Mouse (Mus musculus): Measurements from ENCODE around the gene Pvr. TPM values are rescaled to one million over a fixed set of nuclear protein-coding genes. Genes with fewer than 3 reads are reported as not detected.

Gene Pvr
- polyA plus RNA-seq, 1 experiment from 2014 or later = 10.8 TPM

GRCm38 (mm10) chr7:19865246-19866036, 55.5 kb downstream of the Pvr start:
- no peaks in the 10 kb centered on the region for H3K36me3 ChIP-seq (ENCODE audit: control insufficient read depth, insufficient read depth, low read length)
- H3K27me3 ChIP-seq (ENCODE audit: control insufficient read depth, insufficient read depth, low read length) = no peaks in the 10 kb centered on the region
- H3K9ac ChIP-seq (ENCODE audit: low read depth, low read length) = no peak overlapping the region
- H3K4me3 ChIP-seq (ENCODE audit: low read length) = no peak overlapping the region
- H3K4me1 ChIP-seq (ENCODE audit: control insufficient read depth, insufficient read depth, low read length) = no peaks in the 10 kb centered on the region
- no peak overlapping the region for H3K27ac ChIP-seq (ENCODE audit: low read depth, low read length)
- no peak for ATAC-seq (ENCODE audit: low FRiP score, low TSS enrichment)
- WGBS = 80% methylated on average over 8 of the region's 8 CpGs
- no peaks in the 10 kb centered on the region for H3K9me3 ChIP-seq (ENCODE audit: control insufficient read depth, low read length)
- no peak overlapping the region for H3K4me2 ChIP-seq (replicated peaks; ENCODE audit: low read depth, low read length)

- no peak for ATAC-seq (ENCODE audit: low FRiP score, low TSS enrichment)
- WGBS = 35% methylated on average over 2 of the region's 2 CpGs
- H3K4me1 ChIP-seq (ENCODE audit: control insufficient read depth, insufficient read depth, low read length) = no peaks in the 10 kb centered on the region
- no peaks in the 10 kb centered on the region for H3K36me3 ChIP-seq (ENCODE audit: control insufficient read depth, insufficient read depth, low read length)
- no peak overlapping the region for H3K4me3 ChIP-seq (ENCODE audit: low read length)
- H3K27me3 ChIP-seq (ENCODE audit: control insufficient read depth, insufficient read depth, low read length) = no peaks in the 10 kb centered on the region
- H3K27ac ChIP-seq (ENCODE audit: low read depth, low read length) = no peak overlapping the region
- H3K4me2 ChIP-seq (replicated peaks; ENCODE audit: low read depth, low read length) = no peak overlapping the region
- no peaks in the 10 kb centered on the region for H3K9me3 ChIP-seq (ENCODE audit: control insufficient read depth, low read length)
- no peak overlapping the region for H3K9ac ChIP-seq (ENCODE audit: low read depth, low read length)
These were observed 56.7 kb downstream of the Pvr start for GRCm38 (mm10) chr7:19864241-19864640.

- H3K9ac ChIP-seq (ENCODE audit: low read depth, low read length) = no peak within 1 kb of the TSS
- no peaks in the 10 kb centered on the region for H3K4me1 ChIP-seq (ENCODE audit: control insufficient read depth, insufficient read depth, low read length)
- H3K4me2 ChIP-seq (replicated peaks; ENCODE audit: low read depth, low read length) = no peak within 1 kb of the TSS
- WGBS = 78% methylated on average over 9 of the region's 9 CpGs
- H3K4me3 ChIP-seq (ENCODE audit: low read length) = no peak within 1 kb of the TSS
- no peak within 1 kb of the TSS for H3K27ac ChIP-seq (ENCODE audit: low read depth, low read length)
- H3K27me3 ChIP-seq (ENCODE audit: control insufficient read depth, insufficient read depth, low read length) = no peaks in the 10 kb centered on the region; the same call in 1 of the 2 replicates
- no peaks in the 10 kb centered on the region for H3K36me3 ChIP-seq (ENCODE audit: control insufficient read depth, insufficient read depth, low read length)
- H3K9me3 ChIP-seq (ENCODE audit: control insufficient read depth, low read length) = no peaks in the 10 kb centered on the region
- ATAC-seq (ENCODE audit: low FRiP score, low TSS enrichment) = no peak
These were observed 59.8 kb downstream of the Pvr start, which contains the start of gene Ceacam16 for GRCm38 (mm10) chr7:19861199-19861598. TSS of gene Ceacam16 (minus strand) at chr7:19861299.

- no peaks in the 10 kb centered on the region for H3K4me1 ChIP-seq (ENCODE audit: control insufficient read depth, insufficient read depth, low read length)
- WGBS = 72% methylated on average over 10 of the region's 10 CpGs
- no peak for ATAC-seq (ENCODE audit: low FRiP score, low TSS enrichment)
- H3K27me3 ChIP-seq (ENCODE audit: control insufficient read depth, insufficient read depth, low read length) = no peaks in the 10 kb centered on the region; the same call in 1 of the 2 replicates
- H3K4me3 ChIP-seq (ENCODE audit: low read length) = no peak overlapping the region
- H3K27ac ChIP-seq (ENCODE audit: low read depth, low read length) = no peak overlapping the region
- no peaks in the 10 kb centered on the region for H3K36me3 ChIP-seq (ENCODE audit: control insufficient read depth, insufficient read depth, low read length)
- H3K4me2 ChIP-seq (replicated peaks; ENCODE audit: low read depth, low read length) = no peak overlapping the region
- H3K9me3 ChIP-seq (ENCODE audit: control insufficient read depth, low read length) = no peaks in the 10 kb centered on the region
- no peak overlapping the region for H3K9ac ChIP-seq (ENCODE audit: low read depth, low read length)
These were observed 61.2 kb downstream of the Pvr start for GRCm38 (mm10) chr7:19859740-19860139.

GRCm38 (mm10) chr7:19856283-19856682, 64.7 kb downstream of the Pvr start:
- H3K9ac ChIP-seq (ENCODE audit: low read depth, low read length) = no peak overlapping the region
- H3K36me3 ChIP-seq (ENCODE audit: control insufficient read depth, insufficient read depth, low read length) = no peaks in the 10 kb centered on the region
- H3K9me3 ChIP-seq (ENCODE audit: control insufficient read depth, low read length) = no peaks in the 10 kb centered on the region
- peaks cover 11% of the 10 kb centered on the region for H3K27me3 ChIP-seq (ENCODE audit: control insufficient read depth, insufficient read depth, low read length)
- 91% methylated on average over 6 of the region's 6 CpGs for WGBS
- no peak for ATAC-seq (ENCODE audit: low FRiP score, low TSS enrichment)
- H3K4me2 ChIP-seq (replicated peaks; ENCODE audit: low read depth, low read length) = no peak overlapping the region
- H3K4me3 ChIP-seq (ENCODE audit: low read length) = no peak overlapping the region
- no peaks in the 10 kb centered on the region for H3K4me1 ChIP-seq (ENCODE audit: control insufficient read depth, insufficient read depth, low read length)
- H3K27ac ChIP-seq (ENCODE audit: low read depth, low read length) = no peak overlapping the region

GRCm38 (mm10) chr7:19855663-19856062, 65.3 kb downstream of the Pvr start:
- ATAC-seq (ENCODE audit: low FRiP score, low TSS enrichment) = no peak
- H3K27ac ChIP-seq (ENCODE audit: low read depth, low read length) = no peak overlapping the region
- H3K4me3 ChIP-seq (ENCODE audit: low read length) = no peak overlapping the region
- no peak overlapping the region for H3K4me2 ChIP-seq (replicated peaks; ENCODE audit: low read depth, low read length)
- H3K9me3 ChIP-seq (ENCODE audit: control insufficient read depth, low read length) = no peaks in the 10 kb centered on the region
- H3K36me3 ChIP-seq (ENCODE audit: control insufficient read depth, insufficient read depth, low read length) = no peaks in the 10 kb centered on the region
- WGBS = 86% methylated on average over 5 of the region's 5 CpGs
- H3K9ac ChIP-seq (ENCODE audit: low read depth, low read length) = no peak overlapping the region
- H3K4me1 ChIP-seq (ENCODE audit: control insufficient read depth, insufficient read depth, low read length) = no peaks in the 10 kb centered on the region
- H3K27me3 ChIP-seq (ENCODE audit: control insufficient read depth, insufficient read depth, low read length) = peaks cover 11% of the 10 kb centered on the region

Other genes starting within 250 kb of the Pvr start
- 1.0 and 1.2 TPM in 2 replicates for gene Apoc2, start 243.2 kb downstream of the Pvr start, polyA plus RNA-seq (2014; fragmentation: Nextera tagmentation; extraction: Ambion mirVana)
- not detected in 2 replicates for gene Gm44805, start 239.7 kb downstream of the Pvr start, polyA plus RNA-seq (2014; fragmentation: Nextera tagmentation; extraction: Ambion mirVana)
- gene Apoc4, start 239.7 kb downstream of the Pvr start, polyA plus RNA-seq (2014; fragmentation: Nextera tagmentation; extraction: Ambion mirVana) = 0.81 TPM in 1 of 2 replicates, not detected in the other
- 8.4 and 13.1 TPM in 2 replicates for gene Apoc1, start 228.5 kb downstream of the Pvr start, polyA plus RNA-seq (2014; fragmentation: Nextera tagmentation; extraction: Ambion mirVana)
- gene Apoe, start 222.0 kb downstream of the Pvr start, polyA plus RNA-seq (2014; fragmentation: Nextera tagmentation; extraction: Ambion mirVana) = 175 and 184 TPM in 2 replicates
- gene Tomm40, start 205.7 kb downstream of the Pvr start, polyA plus RNA-seq (2014; fragmentation: Nextera tagmentation; extraction: Ambion mirVana) = 159 and 177 TPM in 2 replicates
- gene Nectin2, start 170.7 kb downstream of the Pvr start, polyA plus RNA-seq (2014; fragmentation: Nextera tagmentation; extraction: Ambion mirVana) = 106 and 139 TPM in 2 replicates
- gene Bcam, start 150.1 kb downstream of the Pvr start, polyA plus RNA-seq (2014; fragmentation: Nextera tagmentation; extraction: Ambion mirVana) = 177 and 214 TPM in 2 replicates
- 4.7 and 7.3 TPM in 2 replicates for gene Cblc, start 124.4 kb downstream of the Pvr start, polyA plus RNA-seq (2014; fragmentation: Nextera tagmentation; extraction: Ambion mirVana)
- 3.5 and 4.2 TPM in 2 replicates for gene Bcl3, start 98.4 kb downstream of the Pvr start, polyA plus RNA-seq (2014; fragmentation: Nextera tagmentation; extraction: Ambion mirVana)
- 0.27 TPM in 1 of 2 replicates, not detected in the other for gene Gm19345, start 69.2 kb downstream of the Pvr start, polyA plus RNA-seq (2014; fragmentation: Nextera tagmentation; extraction: Ambion mirVana)
- not detected in 2 replicates for gene Ceacam16, start 59.9 kb downstream of the Pvr start, polyA plus RNA-seq (2014; fragmentation: Nextera tagmentation; extraction: Ambion mirVana)
- not detected in 2 replicates for gene Ceacam19, start 33.2 kb downstream of the Pvr start, polyA plus RNA-seq (2014; fragmentation: Nextera tagmentation; extraction: Ambion mirVana)
- not detected in 2 replicates for gene Igsf23, start 29.6 kb upstream of the Pvr start, polyA plus RNA-seq (2014; fragmentation: Nextera tagmentation; extraction: Ambion mirVana)
- not detected in 2 replicates for gene Ceacam20, start 44.3 kb upstream of the Pvr start, polyA plus RNA-seq (2014; fragmentation: Nextera tagmentation; extraction: Ambion mirVana)
- gene Nlrp9b, start 70.3 kb upstream of the Pvr start, polyA plus RNA-seq (2014; fragmentation: Nextera tagmentation; extraction: Ambion mirVana) = not detected in 2 replicates
- gene Vmn1r91, start 178.5 kb upstream of the Pvr start, polyA plus RNA-seq (2014; fragmentation: Nextera tagmentation; extraction: Ambion mirVana) = not detected in 2 replicates
- gene Gm16442, start 201.4 kb upstream of the Pvr start, polyA plus RNA-seq (2014; fragmentation: Nextera tagmentation; extraction: Ambion mirVana) = not detected in 2 replicates
- gene Vmn1r93, start 217.9 kb upstream of the Pvr start, polyA plus RNA-seq (2014; fragmentation: Nextera tagmentation; extraction: Ambion mirVana) = not detected in 2 replicates
- not detected in 2 replicates for gene Vmn1r94, start 247.2 kb upstream of the Pvr start, polyA plus RNA-seq (2014; fragmentation: Nextera tagmentation; extraction: Ambion mirVana)

Data from kidney, embryonic 14.5 days (tissue).